Mouse (Mus musculus) cerebellum, postnatal 36 days (tissue): ENCODE results near the gene Nup107.
"Not testable (repeated sequence)": the region's sequence is repeated elsewhere in the genome, so short reads cannot be mapped to it uniquely, and the experiment has no call there.

ENCODE experiments used
- DNase-seq, 2 experiments: peaks; one replicate each; pipeline ENCODE4 v3.0.0; 2021 to 2022; ENCODE audit warnings: mixed read lengths in 2 of 2

The Nup107 gene

GRCm38 (mm10) chr10:117732962-117733592 lies 59.4 kb downstream of the Nup107 start:
- no peak for DNase-seq

GRCm38 (mm10) chr10:117732184-117732583 lies 60.3 kb downstream of the Nup107 start:
- DNase-seq, result no peak

- peak in 1 of 2 experiments; percentile 12 for DNase-seq
These were observed 61.0 kb downstream of the Nup107 start for GRCm38 (mm10) chr10:117731244-117732101.

GRCm38 (mm10) chr10:117730637-117731203 lies 61.8 kb downstream of the Nup107 start:
- DNase-seq, result no peak

- no peak for DNase-seq
These were observed 62.4 kb downstream of the Nup107 start for GRCm38 (mm10) chr10:117730140-117730539.

GRCm38 (mm10) chr10:117729139-117729814 lies 63.2 kb downstream of the Nup107 start:
- DNase-seq, result no peak

- DNase-seq, result no peak
These were observed 63.9 kb downstream of the Nup107 start for GRCm38 (mm10) chr10:117728574-117728973.

- DNase-seq, result no peak
These were observed 64.9 kb downstream of the Nup107 start for GRCm38 (mm10) chr10:117727518-117728110.

- no peak for DNase-seq
These were observed 65.6 kb downstream of the Nup107 start for GRCm38 (mm10) chr10:117726888-117727385.

GRCm38 (mm10) chr10:117726350-117726749 lies 66.2 kb downstream of the Nup107 start:
- no peak for DNase-seq

GRCm38 (mm10) chr10:117725671-117726070 lies 66.8 kb downstream of the Nup107 start:
- no peak for DNase-seq

GRCm38 (mm10) chr10:117724804-117725361 lies 67.6 kb downstream of the Nup107 start:
- no peak for DNase-seq

- no peak for DNase-seq
These were observed 68.3 kb downstream of the Nup107 start for GRCm38 (mm10) chr10:117724136-117724718.

- peak in 1 of 2 experiments; percentile 13 for DNase-seq
These were observed 74.1 kb downstream of the Nup107 start for GRCm38 (mm10) chr10:117718161-117719119.

- DNase-seq, result no peak
These were observed 74.9 kb downstream of the Nup107 start for GRCm38 (mm10) chr10:117717583-117717982.

- DNase-seq, result no peak
These were observed 75.8 kb downstream of the Nup107 start for GRCm38 (mm10) chr10:117716686-117717085.

- not testable (repeated sequence) for DNase-seq
These were observed 76.9 kb downstream of the Nup107 start for GRCm38 (mm10) chr10:117715654-117716053.

GRCm38 (mm10) chr10:117714928-117715500 lies 77.5 kb downstream of the Nup107 start:
- DNase-seq, result no peak

GRCm38 (mm10) chr10:117714048-117714545 lies 78.4 kb downstream of the Nup107 start:
- no peak for DNase-seq

- no peak for DNase-seq
These were observed 79.0 kb downstream of the Nup107 start for GRCm38 (mm10) chr10:117713466-117713865.
